Mouse (Mus musculus) heart, embryonic 14.5 days (tissue): ENCODE measurements around the gene Coa5. TPM values are rescaled to one million over a fixed set of nuclear protein-coding genes. Genes with fewer than 3 reads are reported as not detected.

ENCODE experiments used
- ATAC-seq: fragments of 200-750 bp; cut with Nextera tagmentation; 2 replicates; pipeline ENCODE4 v1.8.0; 2017; ENCODE audit warnings: low read depth, moderate TSS enrichment; ENCODE audit not compliant: insufficient number of reproducible peaks, insufficient read depth, low FRiP score
- H3K27ac ChIP-seq, 2 experiments: fragments of 200-500 bp in 1 of 2; fragments of 300-500 bp in 1 of 2; sonication (generic) in 1 of 2; replicated peaks in 1 of 2; 2 replicates each; pipeline ENCODE4 v1.5.1; 2012 to 2014; ENCODE audit warnings: low read depth in 2 of 2, low read length in 2 of 2, control low read depth in 1 of 2, mild to moderate bottlenecking in 1 of 2, mixed read lengths in 1 of 2; ENCODE audit not compliant: control insufficient read depth in 1 of 2, insufficient read depth in 1 of 2
- H3K27me3 ChIP-seq: fragments of 300-500 bp; sonication (generic); 2 replicates; pipeline ENCODE4 v1.6.1; 2014; ENCODE audit warnings: mild to moderate bottlenecking, low read length, control low read depth; ENCODE audit not compliant: control insufficient read depth, insufficient read depth
- H3K36me3 ChIP-seq: fragments of 300-500 bp; sonication (generic); 2 replicates; pipeline ENCODE4 v1.6.1; 2014; ENCODE audit warnings: mild to moderate bottlenecking, control low read depth, low read length, mixed read lengths; ENCODE audit not compliant: control insufficient read depth, insufficient read depth
- H3K4me1 ChIP-seq, 2 experiments: fragments of 200-500 bp in 1 of 2; fragments of 300-500 bp in 1 of 2; sonication (generic) in 1 of 2; 2 replicates each; pipeline ENCODE4 v1.6.1; 2012 to 2014; ENCODE audit warnings: low read length in 2 of 2, control low read depth in 1 of 2, mixed read lengths in 1 of 2; ENCODE audit not compliant: control insufficient read depth in 2 of 2, insufficient read depth in 2 of 2
- H3K4me2 ChIP-seq: fragments of 300-500 bp; sonication (generic); 2 replicates; pipeline ENCODE4 v1.6.1; 2014; ENCODE audit warnings: mild to moderate bottlenecking, low read length
- H3K4me3 ChIP-seq, 2 experiments: fragments of 200-500 bp in 1 of 2; fragments of 300-500 bp in 1 of 2; sonication (generic) in 1 of 2; 2 replicates each; pipeline ENCODE4 v1.5.1; 2012 to 2014; ENCODE audit warnings: low read length in 2 of 2, mild to moderate bottlenecking in 2 of 2, control low read depth in 1 of 2, low read depth in 1 of 2, moderate library complexity in 1 of 2; ENCODE audit not compliant: control insufficient read depth in 1 of 2, insufficient read depth in 1 of 2
- H3K9ac ChIP-seq: fragments of 300-500 bp; sonication (generic); 2 replicates; pipeline ENCODE4 v1.6.1; 2014; ENCODE audit warnings: mild to moderate bottlenecking, low read length
- H3K9me3 ChIP-seq: fragments of 300-500 bp; sonication (generic); 2 replicates; pipeline ENCODE4 v1.6.1; 2016; ENCODE audit warnings: low read length, control low read depth; ENCODE audit not compliant: control insufficient read depth
- WGBS: fragments of 180-500 bp; shearing (Covaris S2); extraction: QIAGEN DNeasy Blood & Tissue Kit; methylation state at CpG from one replicate; pipeline ENCODE4 v1.1.7; 2014; 5-methylcytosine and 5-hydroxymethylcytosine counted together
- polyA plus RNA-seq: library from polyadenylated mRNA; unstranded; fragments of >200 nt; fragmentation: Nextera tagmentation; extraction: Ambion mirVana; gene quantifications from 2 replicates; pipeline ENCODE4 v1.2.1, GENCODE M21; 2014

Coa5 gene
- polyA plus RNA-seq, 1 experiment from 2014 or later: 72.0 TPM

DNA sequence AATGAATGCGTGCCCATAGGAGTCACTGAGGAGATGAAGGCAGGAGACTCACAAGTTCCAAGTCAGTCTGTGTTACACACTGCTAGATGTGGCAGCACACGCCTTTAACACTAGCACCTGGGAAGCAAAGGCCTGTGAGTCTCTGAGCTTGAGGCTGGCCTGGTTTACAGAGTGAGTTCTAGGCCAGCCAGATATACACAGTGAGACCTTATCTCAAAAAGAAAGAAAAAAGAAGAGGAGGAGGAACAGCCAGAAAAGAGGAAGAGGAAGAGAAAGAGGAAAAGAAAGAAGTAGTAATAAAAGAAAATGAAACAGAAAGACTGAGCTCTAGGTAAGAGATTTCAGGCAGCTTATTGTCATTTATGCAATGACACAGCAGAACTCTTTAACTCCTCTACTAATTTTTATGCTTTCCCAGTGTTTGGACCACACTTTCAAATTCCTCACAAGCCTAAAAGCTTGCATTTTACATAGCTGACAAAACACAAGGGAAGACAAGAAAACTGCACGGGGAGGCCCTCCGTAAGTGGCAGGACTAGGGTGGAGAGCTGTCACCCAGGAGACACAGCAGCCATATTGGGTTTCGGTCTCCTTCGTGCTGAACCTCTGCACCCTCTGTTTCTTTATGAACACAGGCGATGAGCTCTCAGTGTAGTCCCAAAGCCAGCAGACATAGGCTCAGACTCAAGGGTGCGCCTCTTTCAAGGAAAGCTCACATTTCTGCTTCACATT is 2.6 kb downstream of the Coa5 start:
- no peaks in the 10 kb centered on the region for H3K27me3 ChIP-seq
- ATAC-seq: no peak
- H3K36me3 ChIP-seq: peaks cover 48% of the 10 kb centered on the region
- 95% methylated on average over 8 of the region's 8 CpGs for WGBS
- no peak overlapping the region for H3K4me2 ChIP-seq
- no peak overlapping the region for H3K4me3 ChIP-seq
- H3K9ac ChIP-seq: no peak overlapping the region
- peaks cover 5 to 17% of the 10 kb centered on the region in 2 experiments for H3K4me1 ChIP-seq
- H3K27ac ChIP-seq: no peak overlapping the region
- peaks cover 7% of the 10 kb centered on the region for H3K9me3 ChIP-seq

DNA sequence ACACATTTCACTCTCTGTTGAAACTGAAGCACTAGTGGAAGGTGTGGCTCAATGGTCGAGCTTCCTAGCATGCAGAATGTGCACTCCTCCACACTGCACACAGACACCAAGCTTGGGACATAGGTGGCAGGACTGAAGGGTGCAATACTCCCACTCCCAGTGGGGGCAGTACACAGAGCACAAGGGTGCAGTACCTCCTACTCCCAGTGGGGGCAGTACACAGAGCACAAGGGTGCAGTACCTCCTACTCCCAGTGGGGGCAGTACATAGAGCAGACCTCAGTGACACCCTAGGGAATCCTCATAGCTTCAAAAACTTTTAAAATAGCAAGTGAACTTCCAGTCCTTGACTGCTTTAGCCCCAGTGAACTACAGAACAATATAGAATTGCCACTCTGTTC is 10.5 kb downstream of the Coa5 start:
- Histone ChIP-seq H3K4me1 (no peaks in the 10 kb centered on the region), H3K9ac (no peak overlapping the region), H3K4me2 (no peak overlapping the region), H3K9me3 (peaks cover 7% of the 10 kb centered on the region), H3K27ac (no peak overlapping the region), H3K27me3 (no peaks in the 10 kb centered on the region), H3K4me3 (no peak overlapping the region), H3K36me3 (peaks cover 40% of the 10 kb centered on the region)
- no peak for ATAC-seq
- WGBS: 85% methylated on average over 1 of the region's 1 CpGs

- Histone ChIP-seq H3K4me2 (no peak overlapping the region), H3K4me1 (no peaks in the 10 kb centered on the region), H3K27ac (no peak overlapping the region), H3K27me3 (no peaks in the 10 kb centered on the region), H3K9ac (no peak overlapping the region), H3K36me3 (peaks cover 34% of the 10 kb centered on the region), H3K9me3 (no peaks in the 10 kb centered on the region), H3K4me3 (no peak overlapping the region)
- ATAC-seq: no peak
- WGBS: 89% methylated on average over 1 of the region's 1 CpGs
Observed at GRCm38 (mm10) chr1:37415394-37415793, 14.5 kb downstream of the Coa5 start.

GRCm38 (mm10) chr1:37409647-37410046 is 20.3 kb downstream of the Coa5 start:
- Histone ChIP-seq H3K9ac (no peak overlapping the region), H3K9me3 (no peaks in the 10 kb centered on the region), H3K27me3 (no peaks in the 10 kb centered on the region), H3K4me3 (no peak overlapping the region), H3K36me3 (no peaks in the 10 kb centered on the region; the same call in 1 of the 2 replicates), H3K4me1 (peaks cover 2 to 3% of the 10 kb centered on the region in 2 experiments; a peak in 2 of 4 replicates), H3K27ac (no peak overlapping the region), H3K4me2 (no peak overlapping the region)
- ATAC-seq: no peak

- no peaks in the 10 kb centered on the region for H3K9me3 ChIP-seq
- H3K36me3 ChIP-seq: no peaks in the 10 kb centered on the region; the same call in 1 of the 2 replicates
- H3K4me1 ChIP-seq: peaks cover 2 to 3% of the 10 kb centered on the region in 2 experiments; a peak in 2 of 4 replicates
- no peak for ATAC-seq
- no peak overlapping the region for H3K9ac ChIP-seq
- H3K27me3 ChIP-seq: no peaks in the 10 kb centered on the region
- no peak overlapping the region for H3K4me3 ChIP-seq
- 74% methylated on average over 3 of the region's 3 CpGs for WGBS
- no peak overlapping the region for H3K4me2 ChIP-seq
- H3K27ac ChIP-seq: no peak overlapping the region
Observed at GRCm38 (mm10) chr1:37408678-37409077, 21.2 kb downstream of the Coa5 start.

DNA sequence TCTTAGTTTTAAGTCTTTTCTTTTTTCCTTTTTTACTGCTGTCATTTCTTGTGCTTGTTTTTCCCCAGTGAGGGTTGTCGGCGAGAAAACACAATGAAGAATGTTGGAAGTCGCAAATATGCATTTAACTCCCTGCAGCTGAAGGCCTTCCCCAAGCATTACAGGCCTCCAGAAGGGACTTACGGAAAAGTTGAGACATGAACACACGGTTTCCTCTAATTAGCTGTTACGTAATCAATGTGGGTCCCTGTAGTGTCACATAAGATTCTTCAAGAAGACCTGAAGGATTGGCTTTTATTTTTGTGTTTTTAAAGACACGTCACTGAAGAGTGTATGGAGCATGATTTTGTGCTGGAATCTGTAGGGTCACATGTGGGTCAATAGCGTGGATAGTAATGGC is 21.8 kb downstream of the Coa5 start:
- Histone ChIP-seq H3K4me2 (no peak overlapping the region), H3K27me3 (no peaks in the 10 kb centered on the region), H3K9me3 (no peaks in the 10 kb centered on the region), H3K27ac (no peak overlapping the region), H3K9ac (no peak overlapping the region), H3K4me3 (no peak overlapping the region), H3K4me1 (peaks cover 2 to 3% of the 10 kb centered on the region in 2 experiments; a peak in 2 of 4 replicates), H3K36me3 (no peaks in the 10 kb centered on the region; the same call in 1 of the 2 replicates)
- no peak for ATAC-seq
- 81% methylated on average over 8 of the region's 8 CpGs for whole genome bisulfite sequencing

DNA sequence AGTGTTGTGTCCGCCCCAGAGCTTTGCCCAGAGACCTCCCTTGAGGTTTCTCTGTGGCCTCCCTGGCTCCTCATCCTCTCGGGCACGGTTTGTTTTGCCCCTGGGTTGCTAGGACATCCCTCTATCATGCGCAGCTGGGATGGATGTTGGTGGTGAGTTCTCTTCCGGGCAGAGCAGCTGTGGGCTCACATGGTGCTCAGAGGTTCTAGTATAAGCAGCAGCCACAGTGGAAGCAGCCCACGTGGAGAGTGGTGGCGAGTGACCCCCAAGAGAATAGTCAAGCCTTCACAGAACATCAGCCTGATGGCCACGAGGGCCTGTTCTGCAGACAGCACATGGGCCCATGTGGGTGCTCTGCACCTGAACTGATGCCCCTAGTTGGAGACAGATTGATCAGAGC is 22.7 kb downstream of the Coa5 start:
- 80% methylated on average over 8 of the region's 8 CpGs for WGBS
- no peak for ATAC-seq
- H3K9me3 ChIP-seq: no peaks in the 10 kb centered on the region

DNA sequence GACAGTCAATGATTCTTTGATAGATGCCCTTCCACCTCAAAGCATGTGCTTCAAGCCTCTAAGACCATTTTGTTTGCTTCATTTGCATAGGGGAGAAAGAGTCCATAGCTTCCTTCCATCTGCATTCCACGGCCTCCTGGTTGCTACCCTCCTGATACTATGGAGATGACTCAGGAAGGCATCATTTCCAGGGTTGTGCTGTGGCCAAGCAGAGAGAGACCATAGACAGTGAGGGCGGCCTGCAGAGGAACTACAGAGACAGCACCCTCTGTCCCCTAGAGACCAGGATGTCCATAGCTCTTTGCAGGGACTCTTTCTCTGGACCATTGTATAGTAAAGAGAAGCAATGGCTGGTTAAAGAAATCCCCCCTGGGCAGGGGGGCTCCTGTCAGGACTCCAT is 24.8 kb downstream of the Coa5 start:
- H3K27ac ChIP-seq: no peak overlapping the region
- ATAC-seq: no peak
- no peaks in the 10 kb centered on the region for H3K9me3 ChIP-seq
- no peak overlapping the region for H3K4me2 ChIP-seq
- peaks cover 2 to 7% of the 10 kb centered on the region in 2 experiments for H3K4me1 ChIP-seq
- H3K9ac ChIP-seq: no peak overlapping the region
- H3K36me3 ChIP-seq: peaks cover 3% of the 10 kb centered on the region; the same call in 1 of the 2 replicates
- H3K4me3 ChIP-seq: no peak overlapping the region
- WGBS: 84% methylated on average over 2 of the region's 2 CpGs
- no peaks in the 10 kb centered on the region for H3K27me3 ChIP-seq

More for the DNA sequence above, 22.7 kb downstream of the Coa5 start:
- peaks cover 3% of the 10 kb centered on the region; the same call in 1 of the 2 replicates for H3K36me3 ChIP-seq
- no peak overlapping the region for H3K27ac ChIP-seq
- H3K27me3 ChIP-seq: no peaks in the 10 kb centered on the region
- H3K4me2 ChIP-seq: no peak overlapping the region
- H3K4me1 ChIP-seq: peaks cover 2 to 3% of the 10 kb centered on the region in 2 experiments; a peak in 2 of 4 replicates
- no peak overlapping the region for H3K9ac ChIP-seq
- no peak overlapping the region for H3K4me3 ChIP-seq
